Mouse (Mus musculus) layer of hippocampus, adult 9-11 months (tissue): ENCODE results near the gene Olfr979.
"Not testable (repeated sequence)": the region's sequence is repeated elsewhere in the genome, so short reads cannot be mapped to it uniquely, and the experiment has no call there.

Experiments
- DNase-seq: peaks from one replicate; pipeline ENCODE4 v3.0.0; 2022

Olfr979 gene

GRCm38 (mm10) chr9:40003365-40003764 lies at the start of gene Olfr979:
TSS of gene Olfr979 (minus strand) at chr9:40003465.
- no peak for DNase-seq

GRCm38 (mm10) chr9:40050138-40050537 lies 46.9 kb upstream of the Olfr979 start:
- DNase-seq = no peak

GRCm38 (mm10) chr9:40021164-40021563 lies 17.9 kb upstream of the Olfr979 start, which contains the start of gene Olfr981:
TSS of gene Olfr981 (plus strand) at chr9:40021464.
- DNase-seq = no peak

GRCm38 (mm10) chr9:40009482-40009881 lies 6.2 kb upstream of the Olfr979 start, which contains the start of gene Olfr980:
TSS of gene Olfr980 (minus strand) at chr9:40009582.
- no peak for DNase-seq

- no peak for DNase-seq
Measured at GRCm38 (mm10) chr9:39991813-39992212, 11.5 kb downstream of the Olfr979 start, which contains the start of gene Olfr978. TSS of gene Olfr978 (plus strand) at chr9:39992113.

- DNase-seq = not testable (repeated sequence)
Measured at GRCm38 (mm10) chr9:39976581-39977145, 26.6 kb downstream of the Olfr979 start.

- not testable (repeated sequence) for DNase-seq
Measured at GRCm38 (mm10) chr9:39961033-39961432, 42.2 kb downstream of the Olfr979 start, which contains the start of gene Olfr976. TSS of gene Olfr976 (minus strand) at chr9:39961133.

- DNase-seq = no peak
Measured at GRCm38 (mm10) chr9:39951946-39952345, 51.3 kb downstream of the Olfr979 start, which contains the start of gene Olfr975. TSS of gene Olfr975 (minus strand) at chr9:39952046.
